Mouse (Mus musculus): ENCODE measurements around the gene Plaur.
"Not testable (repeated sequence)": the region's sequence is repeated elsewhere in the genome, so short reads cannot be mapped to it uniquely, and the experiment has no call there.

Gene Plaur

GRCm38 (mm10) chr7:24517077-24517476 is 54.8 kb downstream of the Plaur start:
- DNase-seq = no peak

DNA sequence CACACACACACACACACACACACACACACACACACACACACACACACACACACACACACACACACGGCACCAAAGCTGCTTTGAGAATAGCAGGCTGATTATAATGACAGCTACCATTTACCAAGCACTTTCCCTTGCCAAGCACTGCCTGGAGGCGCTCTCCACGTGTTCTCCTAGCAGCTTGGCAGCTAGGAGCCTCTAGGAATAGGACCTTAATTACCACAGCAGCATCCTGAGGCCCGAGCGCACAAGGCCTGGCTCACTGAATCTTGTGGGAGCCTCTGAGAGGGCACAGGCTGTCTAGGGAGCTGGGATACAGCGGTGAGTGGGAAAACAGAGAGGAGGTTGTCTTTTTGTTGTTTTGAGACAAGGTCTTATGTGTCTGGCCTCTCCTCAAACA is 55.4 kb downstream of the Plaur start:
- peak; percentile 59 for DNase-seq

DNA sequence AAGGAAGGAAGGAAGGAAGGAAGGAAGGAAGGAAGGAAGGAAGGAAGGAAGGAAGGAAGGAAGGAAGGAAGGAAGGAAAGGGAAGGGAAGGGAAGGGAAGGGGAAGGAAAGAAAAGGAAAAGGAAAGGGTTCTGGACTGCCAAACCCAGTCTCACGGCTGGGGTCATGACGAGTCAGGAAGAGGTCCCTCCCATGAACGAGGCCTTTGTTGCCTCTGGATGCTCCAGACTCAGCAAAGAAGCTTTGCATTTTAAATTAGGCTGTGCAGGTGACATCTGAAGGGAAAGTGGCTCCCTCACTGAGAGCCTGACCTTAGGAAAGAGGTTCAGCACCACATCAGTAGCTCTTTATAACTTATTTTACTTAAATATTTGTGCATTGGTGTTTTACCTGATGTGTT is 56.8 kb downstream of the Plaur start:
- no peak for DNase-seq

- not testable (repeated sequence) for DNase-seq
Observed at GRCm38 (mm10) chr7:24520054-24520453, 57.8 kb downstream of the Plaur start.

- DNase-seq = no peak
Observed at GRCm38 (mm10) chr7:24522805-24523204, 60.5 kb downstream of the Plaur start.

DNA sequence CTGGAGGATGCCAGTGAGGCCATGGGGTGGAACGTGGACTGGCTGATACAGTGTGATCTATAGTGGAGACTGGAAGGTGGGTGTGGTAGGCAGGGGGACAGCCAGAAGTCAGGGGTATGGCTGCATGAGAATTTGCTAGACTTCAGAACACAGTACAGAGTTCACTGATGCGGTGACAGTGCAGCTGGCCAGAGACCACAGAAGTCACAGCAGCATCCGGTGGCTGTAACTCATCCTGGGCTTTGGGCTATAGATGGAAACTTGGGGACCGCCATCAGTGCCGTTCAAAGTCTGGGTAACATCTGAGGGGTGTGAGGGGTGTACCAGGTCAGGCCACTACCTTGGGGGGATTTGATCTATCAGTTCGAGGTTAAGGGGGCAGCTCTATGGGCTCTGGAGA is 61.4 kb downstream of the Plaur start:
- no peak for DNase-seq

- DNase-seq = no peak
Observed at GRCm38 (mm10) chr7:24524978-24525377, 62.7 kb downstream of the Plaur start.
